Mouse (Mus musculus) stomach, postnatal 0 days (tissue): ENCODE data around the gene Pax8.

Experiments used
- CTCF ChIP-seq: IDR thresholded peaks from 2 replicates; pipeline ENCODE4 v1.5.1; 2016; ENCODE audit warnings: antibody characterized with exemption, low read depth, mild to moderate bottlenecking, moderate library complexity
- EP300 ChIP-seq: optimal IDR thresholded peaks from 2 replicates; pipeline ENCODE3; 2016; ENCODE audit warnings: antibody characterized with exemption

GRCm38 (mm10) chr2:24456841-24457240 is 18.6 kb downstream of the Pax8 start:
- TF ChIP-seq CTCF (no peak), EP300 (no peak)
